Mouse (Mus musculus): ENCODE data around the gene Sftpa1.

The Sftpa1 gene

DNA sequence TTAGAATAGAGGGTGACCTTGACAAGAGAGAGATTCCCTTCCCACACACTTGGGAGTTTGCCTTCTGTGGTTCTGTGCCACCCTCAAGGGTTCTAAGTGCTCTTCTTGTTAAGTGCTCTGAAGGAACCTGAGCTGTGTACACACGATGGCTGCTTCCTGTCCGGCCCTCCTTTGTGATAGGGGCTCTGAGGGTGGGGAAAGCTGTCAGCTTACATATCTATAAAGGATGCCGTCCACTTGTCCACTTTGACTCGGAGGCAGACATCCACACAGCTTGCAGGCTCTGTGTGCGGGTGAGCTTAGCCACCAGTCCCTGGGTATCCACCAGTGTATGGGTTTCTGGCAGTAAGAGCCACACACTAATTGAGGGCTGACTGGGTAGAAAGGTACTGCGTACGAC is at the start of gene Sftpa1:
TSS of gene Sftpa1 (plus strand) at position 243 of the 400 bp plus-strand sequence.
- in situ Hi-C loops (cut with MboI; ENCODE audit: low sequenced_read_pairs): no loop called here

- in situ Hi-C loops (cut with MboI; ENCODE audit: low sequenced_read_pairs): no loop called here
Measured at GRCm38 (mm10) chr14:41082408-41082807, 49.2 kb upstream of the Sftpa1 start.

- in situ Hi-C loops (cut with MboI; ENCODE audit: low sequenced_read_pairs): no loop called here
Measured at GRCm38 (mm10) chr14:41087509-41087908, 44.1 kb upstream of the Sftpa1 start.

GRCm38 (mm10) chr14:41090777-41091176 is 40.8 kb upstream of the Sftpa1 start:
- in situ Hi-C loops (cut with MboI; ENCODE audit: low sequenced_read_pairs): no loop called here

DNA sequence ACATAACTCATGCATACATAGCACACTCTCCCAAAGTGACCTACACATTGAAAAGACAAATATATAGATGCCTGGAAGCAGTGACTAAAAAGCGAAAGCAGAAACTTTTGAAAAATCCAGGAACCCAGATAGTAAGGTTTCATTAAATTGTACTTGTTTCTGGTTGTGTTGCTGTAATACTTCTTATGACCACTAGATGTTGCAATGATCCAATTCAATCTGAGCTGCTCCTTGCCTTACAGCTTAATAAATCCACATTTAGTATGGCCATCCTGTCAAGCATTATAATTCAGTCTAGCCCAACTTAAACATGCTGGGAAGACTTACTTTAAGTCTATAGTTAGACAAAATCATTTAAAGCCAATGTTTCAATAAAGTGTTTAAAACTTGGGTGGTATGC is 37.5 kb upstream of the Sftpa1 start:
- in situ Hi-C loops (cut with MboI; ENCODE audit: low sequenced_read_pairs): no loop called here

- in situ Hi-C loops (cut with MboI; ENCODE audit: low sequenced_read_pairs): no loop called here
Measured at GRCm38 (mm10) chr14:41096296-41096860, 35.2 kb upstream of the Sftpa1 start.

- in situ Hi-C loops (cut with MboI; ENCODE audit: low sequenced_read_pairs): no loop called here
Measured at GRCm38 (mm10) chr14:41098726-41099125, 32.9 kb upstream of the Sftpa1 start.

- in situ Hi-C loops (cut with MboI; ENCODE audit: low sequenced_read_pairs): no loop called here
Measured at GRCm38 (mm10) chr14:41100712-41101111, 30.9 kb upstream of the Sftpa1 start.

DNA sequence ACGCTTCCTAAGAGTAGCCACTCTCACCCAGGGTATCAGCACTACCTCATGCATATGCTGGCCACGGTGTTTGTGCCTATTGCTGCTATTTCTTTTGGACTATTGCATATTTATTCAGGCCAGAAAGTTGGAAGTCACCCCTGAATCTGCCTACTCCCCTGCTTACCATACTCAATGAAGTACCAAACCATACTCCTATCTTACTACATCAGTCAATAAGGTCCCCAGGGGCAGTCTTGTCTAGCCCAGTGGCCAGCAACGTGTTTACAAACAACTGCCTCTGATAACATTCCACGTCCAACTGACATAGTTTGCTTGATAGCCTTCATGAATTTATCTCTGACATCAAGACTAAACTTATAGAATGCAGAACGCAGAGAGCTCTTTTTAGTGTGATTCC is 30.3 kb upstream of the Sftpa1 start:
- in situ Hi-C loops (cut with MboI; ENCODE audit: low sequenced_read_pairs): no loop called here

- in situ Hi-C loops (cut with MboI; ENCODE audit: low sequenced_read_pairs): no loop called here
Measured at GRCm38 (mm10) chr14:41102269-41102668, 29.3 kb upstream of the Sftpa1 start.

GRCm38 (mm10) chr14:41104853-41105444 is 26.6 kb upstream of the Sftpa1 start, which contains the start of gene Mat1a:
TSS of gene Mat1a (plus strand) at chr14:41105035.
- in situ Hi-C loops (cut with MboI; ENCODE audit: low sequenced_read_pairs): no loop called here

DNA sequence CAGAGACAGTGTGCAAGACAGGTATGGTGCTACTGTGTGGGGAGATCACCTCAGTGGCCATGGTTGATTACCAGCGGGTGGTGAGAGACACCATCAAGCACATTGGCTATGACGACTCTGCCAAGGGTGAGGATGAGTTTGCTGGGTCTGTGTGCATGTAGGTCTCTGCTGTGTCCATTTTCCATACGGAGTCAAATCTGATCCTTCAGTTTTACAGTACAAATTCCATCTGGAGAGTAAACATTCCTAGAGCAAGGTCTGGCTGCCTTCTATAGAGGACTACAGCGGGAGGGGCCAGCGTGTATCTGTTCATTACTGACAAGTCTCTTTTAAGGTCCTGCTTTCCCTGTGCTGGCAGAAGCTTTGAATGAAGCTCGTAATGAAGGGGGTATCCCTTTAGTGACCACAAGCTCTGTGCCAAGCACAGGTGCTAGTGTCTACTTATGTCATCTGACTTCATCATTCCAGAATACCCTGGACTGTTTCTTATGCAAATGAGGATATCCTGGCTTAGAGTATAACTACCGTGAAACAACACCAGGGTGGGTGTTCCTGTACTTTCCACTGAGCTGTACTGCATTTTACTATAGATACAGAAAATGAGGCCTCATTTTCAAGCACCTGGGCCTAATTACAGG is 20.4 kb upstream of the Sftpa1 start:
- in situ Hi-C loops (cut with MboI; ENCODE audit: low sequenced_read_pairs): no loop called here

- in situ Hi-C loops (cut with MboI; ENCODE audit: low sequenced_read_pairs): no loop called here
Measured at GRCm38 (mm10) chr14:41112944-41113343, 18.6 kb upstream of the Sftpa1 start.

GRCm38 (mm10) chr14:41116271-41116670 is 15.3 kb upstream of the Sftpa1 start:
- in situ Hi-C loops (cut with MboI; ENCODE audit: low sequenced_read_pairs): no loop called here

GRCm38 (mm10) chr14:41124683-41125082 is 6.9 kb upstream of the Sftpa1 start:
- in situ Hi-C loops (cut with MboI; ENCODE audit: low sequenced_read_pairs): no loop called here

DNA sequence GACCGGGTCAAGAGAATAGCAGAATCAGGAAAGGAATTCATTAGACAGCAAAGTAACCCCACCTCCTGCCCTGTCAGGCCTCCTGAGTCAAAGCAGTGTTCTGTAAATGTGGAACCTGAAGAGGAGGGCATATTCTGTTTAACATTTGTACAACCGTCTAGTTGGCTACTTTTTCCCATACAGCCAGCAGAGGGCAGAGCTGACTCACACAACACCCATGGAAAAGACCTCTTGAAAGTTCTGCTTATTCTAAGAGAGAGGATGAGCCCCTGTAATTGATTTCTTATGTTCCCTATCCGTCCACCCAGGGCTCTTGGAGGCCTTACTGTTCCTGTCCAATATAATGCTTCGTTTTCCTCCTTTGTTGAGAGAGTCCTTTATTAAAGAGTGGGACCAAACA is 3.6 kb upstream of the Sftpa1 start:
- in situ Hi-C loops (cut with MboI; ENCODE audit: low sequenced_read_pairs): no loop called here

DNA sequence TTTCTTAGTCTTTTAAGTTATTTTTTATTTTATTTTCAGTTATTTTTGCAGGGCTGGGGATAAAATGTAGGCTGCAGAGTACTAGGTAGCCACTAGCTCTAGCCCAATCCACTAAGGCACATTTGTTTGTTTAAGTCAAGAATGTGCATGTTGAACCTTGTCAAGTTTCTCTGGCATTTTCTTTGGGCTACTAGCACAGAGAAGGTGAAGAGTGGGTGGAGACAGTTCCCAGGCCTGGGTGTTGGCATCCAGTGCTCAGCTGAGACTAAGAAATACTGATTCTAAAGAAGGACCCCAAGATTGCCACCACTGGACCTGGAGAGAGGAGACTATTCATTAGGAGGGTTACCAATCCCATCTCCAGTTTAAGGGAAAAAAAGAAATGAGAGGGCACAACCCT is 5.4 kb downstream of the Sftpa1 start:
- in situ Hi-C loops (cut with MboI; ENCODE audit: low sequenced_read_pairs): no loop called here

DNA sequence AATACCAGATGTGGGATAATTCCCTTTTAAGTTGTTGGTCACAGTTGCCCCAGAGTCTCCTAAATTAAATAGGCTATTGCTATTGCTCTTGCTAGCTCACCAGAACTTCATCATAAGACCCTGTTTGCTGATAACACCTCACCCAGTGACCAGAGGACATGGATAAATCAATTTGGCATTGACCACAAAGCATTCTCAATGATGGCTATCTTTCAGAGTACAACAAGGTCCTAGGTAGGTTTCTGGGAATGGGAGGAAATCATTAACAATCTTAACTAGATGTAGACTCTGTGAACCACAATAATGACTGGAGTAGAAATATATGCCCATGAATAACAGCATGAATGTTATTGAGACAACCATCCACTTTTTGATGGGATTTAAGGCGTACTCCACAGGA is 9.1 kb downstream of the Sftpa1 start:
- in situ Hi-C loops (cut with MboI; ENCODE audit: low sequenced_read_pairs): no loop called here

- in situ Hi-C loops (cut with MboI; ENCODE audit: low sequenced_read_pairs): no loop called here
Measured at GRCm38 (mm10) chr14:41146035-41146434, 14.5 kb downstream of the Sftpa1 start.

DNA sequence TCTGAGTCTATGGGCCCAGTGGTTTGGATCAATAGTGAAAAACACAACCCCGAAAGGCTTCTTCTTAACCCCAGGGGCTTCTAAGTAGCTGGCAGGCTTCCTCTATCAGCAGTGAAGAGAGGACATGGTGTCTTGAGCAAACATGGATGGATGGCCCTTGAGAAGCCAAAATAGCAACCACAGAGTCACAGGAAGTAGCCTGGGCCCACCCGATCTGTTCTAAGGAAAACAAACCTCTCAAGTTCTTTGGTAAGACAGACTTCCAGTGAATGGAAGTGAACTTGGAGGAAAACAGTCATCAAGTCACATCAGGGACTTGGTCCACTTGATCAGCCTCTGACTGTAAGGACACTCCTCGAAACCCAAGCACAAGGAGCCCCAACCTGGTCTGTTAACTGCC is 15.3 kb downstream of the Sftpa1 start:
- in situ Hi-C loops (cut with MboI; ENCODE audit: low sequenced_read_pairs): no loop called here

GRCm38 (mm10) chr14:41147356-41147755 is 15.8 kb downstream of the Sftpa1 start:
- in situ Hi-C loops (cut with MboI; ENCODE audit: low sequenced_read_pairs): no loop called here

- in situ Hi-C loops (cut with MboI; ENCODE audit: low sequenced_read_pairs): no loop called here
Measured at GRCm38 (mm10) chr14:41151220-41151898, 19.8 kb downstream of the Sftpa1 start, which contains the start of gene Mbl1. TSS of gene Mbl1 (plus strand) at chr14:41151458.
